Mouse (Mus musculus) liver, embryonic 11.5 days (tissue): ENCODE results near the gene Glis3. TPM values are rescaled to one million over a fixed set of nuclear protein-coding genes. Genes with fewer than 3 reads are reported as not detected.

Source experiments
- ATAC-seq: fragments of 200-750 bp; cut with Nextera tagmentation; replicated peaks from 2 replicates; pipeline ENCODE4 v1.8.0; 2017; ENCODE audit warnings: moderate number of reproducible peaks, mild to moderate bottlenecking, moderate TSS enrichment, moderate library complexity; ENCODE audit not compliant: low FRiP score
- DNase-seq: peaks from one replicate; pipeline ENCODE4 v3.0.0-alpha.2; 2017; ENCODE audit warnings: low spot score
- H3K27ac ChIP-seq: fragments of 300-500 bp; sonication (generic); 2 replicates; pipeline ENCODE4 v1.5.1; 2014; ENCODE audit warnings: mild to moderate bottlenecking, low read depth, low read length, control low read depth
- H3K27me3 ChIP-seq: fragments of 300-500 bp; sonication (generic); replicated peaks from 2 replicates; pipeline ENCODE4 v1.6.1; 2014; ENCODE audit warnings: low read length, mixed read lengths; ENCODE audit not compliant: control insufficient read depth, insufficient read depth
- H3K36me3 ChIP-seq: fragments of 300-500 bp; sonication (generic); 2 replicates; pipeline ENCODE4 v1.6.1; 2014; ENCODE audit warnings: mild to moderate bottlenecking, low read length, moderate library complexity, mixed read lengths; ENCODE audit not compliant: control insufficient read depth, insufficient read depth
- H3K4me1 ChIP-seq: fragments of 300-500 bp; sonication (generic); replicated peaks from 2 replicates; pipeline ENCODE4 v1.6.1; 2014; ENCODE audit warnings: low read length, mixed read lengths; ENCODE audit not compliant: control insufficient read depth, insufficient read depth
- H3K4me2 ChIP-seq: fragments of 300-500 bp; sonication (generic); 2 replicates; pipeline ENCODE4 v1.6.1; 2014; ENCODE audit warnings: mild to moderate bottlenecking, control low read depth, moderate library complexity
- H3K4me3 ChIP-seq: fragments of 300-500 bp; sonication (generic); 2 replicates; pipeline ENCODE4 v1.5.1; 2014; ENCODE audit warnings: low read depth, low read length, control low read depth
- H3K9ac ChIP-seq: fragments of 300-500 bp; sonication (generic); 2 replicates; pipeline ENCODE4 v1.6.1; 2014; ENCODE audit warnings: low read depth, low read length, control low read depth
- H3K9me3 ChIP-seq: fragments of 300-500 bp; sonication (generic); 2 replicates; pipeline ENCODE4 v1.6.1; 2016; ENCODE audit warnings: low read length, inconsistent platforms, mixed read lengths; ENCODE audit not compliant: control insufficient read depth
- WGBS: fragments of 180-500 bp; shearing (Covaris S2); extraction: QIAGEN DNeasy Blood & Tissue Kit; methylation state at CpG from one replicate; pipeline ENCODE4 v1.1.7; 2014; 5-methylcytosine and 5-hydroxymethylcytosine counted together
- polyA plus RNA-seq: library from polyadenylated mRNA; unstranded; fragments of >200 nt; fragmentation: Nextera tagmentation; extraction: Ambion mirVana; gene quantifications from 2 replicates; pipeline ENCODE4 v1.2.1, GENCODE M21; 2014

The Glis3 gene
- polyA plus RNA-seq, 1 experiment from 2014 or later, result 0.47 TPM

GRCm38 (mm10) chr19:28442161-28442560, 237.7 kb downstream of the Glis3 start:
- no peak overlapping the region for H3K9ac ChIP-seq
- H3K27me3 ChIP-seq, result no peaks in the 10 kb centered on the region
- WGBS, result 82% methylated on average over 4 of the region's 4 CpGs
- no peaks in the 10 kb centered on the region for H3K36me3 ChIP-seq
- no peaks in the 10 kb centered on the region for H3K4me1 ChIP-seq
- no peak overlapping the region for H3K4me3 ChIP-seq
- no peak overlapping the region for H3K4me2 ChIP-seq
- H3K9me3 ChIP-seq, result no peaks in the 10 kb centered on the region
- ATAC-seq (no peak), DNase-seq (no peak)
- no peak overlapping the region for H3K27ac ChIP-seq

- WGBS, result 72% methylated on average over 12 of the region's 12 CpGs
- Histone ChIP-seq H3K9ac (no peak overlapping the region), H3K4me2 (no peak overlapping the region), H3K27ac (no peak overlapping the region), H3K36me3 (no peaks in the 10 kb centered on the region), H3K4me3 (no peak overlapping the region), H3K4me1 (no peaks in the 10 kb centered on the region), H3K27me3 (no peaks in the 10 kb centered on the region), H3K9me3 (no peaks in the 10 kb centered on the region)
- ATAC-seq (no peak), DNase-seq (no peak)
Measured at GRCm38 (mm10) chr19:28436457-28437148, 243.3 kb downstream of the Glis3 start.

GRCm38 (mm10) chr19:28428220-28428816, 251.6 kb downstream of the Glis3 start:
- Histone ChIP-seq H3K27me3 (no peaks in the 10 kb centered on the region), H3K4me2 (no peak overlapping the region), H3K36me3 (no peaks in the 10 kb centered on the region), H3K4me1 (no peaks in the 10 kb centered on the region), H3K27ac (no peak overlapping the region), H3K9ac (no peak overlapping the region), H3K4me3 (no peak overlapping the region), H3K9me3 (no peaks in the 10 kb centered on the region)
- ATAC-seq (no peak), DNase-seq (no peak)
- 67% methylated on average over 6 of the region's 6 CpGs for WGBS

- no peak overlapping the region for H3K4me3 ChIP-seq
- ATAC-seq (no peak), DNase-seq (no peak)
- H3K36me3 ChIP-seq, result no peaks in the 10 kb centered on the region
- no peaks in the 10 kb centered on the region for H3K9me3 ChIP-seq
- H3K27ac ChIP-seq, result no peak overlapping the region
- WGBS, result 52% methylated on average over 5 of the region's 5 CpGs
- H3K4me1 ChIP-seq, result no peaks in the 10 kb centered on the region
- H3K27me3 ChIP-seq, result no peaks in the 10 kb centered on the region
- no peak overlapping the region for H3K4me2 ChIP-seq
- H3K9ac ChIP-seq, result no peak overlapping the region
Measured at GRCm38 (mm10) chr19:28424180-28424579, 255.7 kb downstream of the Glis3 start.

- Histone ChIP-seq H3K9ac (no peak overlapping the region), H3K4me1 (no peaks in the 10 kb centered on the region), H3K9me3 (no peaks in the 10 kb centered on the region), H3K36me3 (no peaks in the 10 kb centered on the region), H3K27me3 (no peaks in the 10 kb centered on the region), H3K4me3 (no peak overlapping the region), H3K4me2 (no peak overlapping the region), H3K27ac (no peak overlapping the region)
- DNase-seq, result no peak
- WGBS, result 48% methylated on average over 9 of the region's 9 CpGs
- ATAC-seq, result no peak
Measured at GRCm38 (mm10) chr19:28422939-28423338, 256.9 kb downstream of the Glis3 start.

- ATAC-seq (no peak), DNase-seq (no peak)
- no peak overlapping the region for H3K27ac ChIP-seq
- no peaks in the 10 kb centered on the region for H3K36me3 ChIP-seq
- no peak overlapping the region for H3K4me2 ChIP-seq
- H3K9ac ChIP-seq, result no peak overlapping the region
- 81% methylated on average over 5 of the region's 5 CpGs for WGBS
- H3K9me3 ChIP-seq, result no peaks in the 10 kb centered on the region
- no peaks in the 10 kb centered on the region for H3K27me3 ChIP-seq
- no peaks in the 10 kb centered on the region for H3K4me1 ChIP-seq
- no peak overlapping the region for H3K4me3 ChIP-seq
Measured at GRCm38 (mm10) chr19:28416069-28416468, 263.8 kb downstream of the Glis3 start.

GRCm38 (mm10) chr19:28408787-28409186, 271.1 kb downstream of the Glis3 start:
- H3K4me2 ChIP-seq, result no peak overlapping the region
- DNase-seq (no peak), ATAC-seq (no peak)
- H3K4me1 ChIP-seq, result no peaks in the 10 kb centered on the region
- no peaks in the 10 kb centered on the region for H3K36me3 ChIP-seq
- 64% methylated on average over 3 of the region's 3 CpGs for WGBS
- H3K9ac ChIP-seq, result no peak overlapping the region
- H3K4me3 ChIP-seq, result no peak overlapping the region
- no peaks in the 10 kb centered on the region for H3K27me3 ChIP-seq
- no peak overlapping the region for H3K27ac ChIP-seq
- H3K9me3 ChIP-seq, result no peaks in the 10 kb centered on the region

- DNase-seq (no peak), ATAC-seq (no peak)
- H3K9me3 ChIP-seq, result no peaks in the 10 kb centered on the region
- no peak overlapping the region for H3K4me2 ChIP-seq
- no peaks in the 10 kb centered on the region for H3K27me3 ChIP-seq
- 67% methylated on average over 6 of the region's 6 CpGs for WGBS
- no peaks in the 10 kb centered on the region for H3K4me1 ChIP-seq
- no peaks in the 10 kb centered on the region for H3K36me3 ChIP-seq
- H3K4me3 ChIP-seq, result no peak overlapping the region
- H3K9ac ChIP-seq, result no peak overlapping the region
- H3K27ac ChIP-seq, result no peak overlapping the region
Measured at GRCm38 (mm10) chr19:28402956-28403355, 276.9 kb downstream of the Glis3 start.

- ATAC-seq, result no peak
- WGBS, result 79% methylated on average over 1 of the region's 1 CpGs
- Histone ChIP-seq H3K9ac (no peak overlapping the region), H3K27me3 (no peaks in the 10 kb centered on the region), H3K4me3 (no peak overlapping the region), H3K4me2 (no peak overlapping the region), H3K36me3 (no peaks in the 10 kb centered on the region), H3K9me3 (no peaks in the 10 kb centered on the region), H3K27ac (no peak overlapping the region), H3K4me1 (no peaks in the 10 kb centered on the region)
- DNase-seq, result no peak
Measured at GRCm38 (mm10) chr19:28395584-28395861, 284.4 kb downstream of the Glis3 start.
